Mouse (Mus musculus): ENCODE data around the gene Nckap5l. TPM values are rescaled to one million over a fixed set of nuclear protein-coding genes. Genes with fewer than 3 reads are reported as not detected.
"Not testable (repeated sequence)": the region's sequence is repeated elsewhere in the genome, so short reads cannot be mapped to it uniquely, and the experiment has no call there.

Nckap5l gene
- total RNA-seq, 2 experiments from 2014 or later: 5.0 to 7.5 TPM

DNA sequence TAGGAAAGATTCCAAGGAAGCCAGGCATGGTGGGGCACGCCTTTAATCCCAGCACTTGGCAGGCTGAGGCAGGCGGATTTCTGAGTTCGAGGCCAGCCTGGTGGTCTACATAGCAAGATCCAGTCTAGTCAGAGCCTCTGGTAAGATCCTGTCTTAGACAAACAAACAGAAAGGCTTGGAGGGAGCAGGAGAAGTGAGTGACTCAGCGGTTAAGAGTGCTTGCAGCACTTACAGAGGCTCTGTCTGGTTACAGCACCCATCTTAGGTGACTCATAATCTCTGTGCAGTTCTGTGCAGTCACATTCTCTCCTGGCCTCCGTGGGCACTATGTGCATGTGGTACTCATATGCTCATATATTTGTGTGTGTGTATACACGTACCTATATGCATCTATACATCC is 56.9 kb downstream of the Nckap5l start:
- ATAC-seq (replicated peaks; ENCODE audit: poor library complexity, severe bottlenecking): peak; percentile 29; the same call in 1 of the 2 replicates

GRCm38 (mm10) chr15:99399503-99400245 is 57.9 kb downstream of the Nckap5l start:
- ATAC-seq (replicated peaks; ENCODE audit: poor library complexity, severe bottlenecking): peak; percentile 53

GRCm38 (mm10) chr15:99397622-99398021 is 59.9 kb downstream of the Nckap5l start:
- ATAC-seq (replicated peaks; ENCODE audit: poor library complexity, severe bottlenecking): no peak

GRCm38 (mm10) chr15:99396875-99397274 is 60.7 kb downstream of the Nckap5l start:
- no peak for ATAC-seq (replicated peaks; ENCODE audit: poor library complexity, severe bottlenecking)

DNA sequence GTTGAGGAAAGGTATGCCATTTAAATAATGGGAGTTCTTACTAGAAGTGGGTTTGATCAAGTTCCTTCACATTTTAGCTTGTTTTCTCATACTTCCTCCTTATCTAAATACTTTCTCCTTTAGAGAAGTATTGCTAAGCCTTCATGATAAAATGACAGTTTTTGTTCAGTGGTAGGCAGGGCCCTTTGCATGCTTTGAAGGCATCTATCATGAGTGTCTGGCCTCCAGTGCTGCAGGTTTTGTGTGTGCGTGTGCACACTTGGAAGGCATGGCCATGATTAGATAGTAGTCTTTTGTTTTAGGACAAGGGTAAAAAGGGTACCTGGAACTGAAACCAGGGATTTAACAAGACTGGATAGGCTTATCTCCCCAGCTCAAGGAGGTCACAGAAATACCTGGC is 61.1 kb downstream of the Nckap5l start:
- no peak for ATAC-seq (replicated peaks; ENCODE audit: poor library complexity, severe bottlenecking)

DNA sequence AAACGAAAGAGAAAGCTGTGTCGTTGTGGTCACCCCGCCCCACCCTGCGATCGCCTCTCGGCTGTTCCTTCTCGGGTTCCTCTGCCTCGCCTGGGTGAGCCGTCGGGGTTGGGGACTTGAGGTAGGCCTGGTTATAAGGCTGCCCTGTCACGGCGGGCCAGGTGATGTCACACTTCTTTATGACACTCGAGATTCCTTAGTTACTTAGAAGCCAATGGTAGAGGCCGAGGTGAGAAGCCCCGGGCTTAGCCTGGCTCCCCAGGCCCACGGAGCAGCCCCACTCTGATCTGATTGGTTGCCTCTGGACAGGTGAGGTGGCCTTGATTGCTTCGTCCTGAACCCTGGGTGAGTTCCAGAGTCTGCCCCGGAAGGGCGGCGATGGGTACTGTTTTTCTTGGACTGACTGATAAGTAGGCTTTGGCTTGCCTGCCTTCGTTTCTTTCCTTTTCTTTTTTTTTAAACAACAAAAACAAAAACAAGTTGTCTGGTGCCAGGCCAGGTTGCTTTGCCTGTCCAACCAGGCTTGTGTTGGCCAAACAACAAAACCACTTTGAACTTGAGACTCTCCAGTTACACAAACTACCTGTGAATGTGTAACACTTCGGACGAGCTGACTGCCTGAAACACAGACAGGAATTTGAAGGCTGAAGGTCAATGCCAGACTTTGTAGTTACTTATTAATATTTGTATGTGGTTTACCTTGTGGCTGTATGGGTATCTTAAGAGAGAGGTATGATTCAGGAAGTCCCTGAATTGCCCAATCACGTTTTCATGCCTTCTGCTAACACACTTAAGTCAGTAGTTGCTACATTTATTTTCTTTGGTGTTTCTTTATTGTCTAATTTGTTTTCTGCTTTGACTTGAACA is 63.9 kb downstream of the Nckap5l start:
- peak; percentile 26 for ATAC-seq (replicated peaks; ENCODE audit: poor library complexity, severe bottlenecking)

- peak; percentile 76 for ATAC-seq (replicated peaks; ENCODE audit: poor library complexity, severe bottlenecking)
These were observed 64.8 kb downstream of the Nckap5l start, which contains the start of gene Tmbim6 for GRCm38 (mm10) chr15:99392486-99393385. Tmbim6 (plus strand) TSS chr15:99392882.

- no peak for ATAC-seq (replicated peaks; ENCODE audit: poor library complexity, severe bottlenecking)
These were observed 65.6 kb downstream of the Nckap5l start for GRCm38 (mm10) chr15:99391975-99392374.

- ATAC-seq (replicated peaks; ENCODE audit: poor library complexity, severe bottlenecking): no peak
These were observed 66.8 kb downstream of the Nckap5l start for GRCm38 (mm10) chr15:99390472-99391401.

GRCm38 (mm10) chr15:99387976-99388375 is 69.6 kb downstream of the Nckap5l start:
- peak; percentile 69 for ATAC-seq (replicated peaks; ENCODE audit: poor library complexity, severe bottlenecking)

- no peak for ATAC-seq (replicated peaks; ENCODE audit: poor library complexity, severe bottlenecking)
These were observed 70.8 kb downstream of the Nckap5l start for GRCm38 (mm10) chr15:99386796-99387195.

- ATAC-seq (replicated peaks; ENCODE audit: poor library complexity, severe bottlenecking): not testable (repeated sequence)
These were observed 71.4 kb downstream of the Nckap5l start for GRCm38 (mm10) chr15:99386110-99386509.

- ATAC-seq (replicated peaks; ENCODE audit: poor library complexity, severe bottlenecking): 0 out of 2 replicates have a peak, but pooled peaks have one; percentile 12
These were observed 73.5 kb downstream of the Nckap5l start for GRCm38 (mm10) chr15:99384071-99384470.

DNA sequence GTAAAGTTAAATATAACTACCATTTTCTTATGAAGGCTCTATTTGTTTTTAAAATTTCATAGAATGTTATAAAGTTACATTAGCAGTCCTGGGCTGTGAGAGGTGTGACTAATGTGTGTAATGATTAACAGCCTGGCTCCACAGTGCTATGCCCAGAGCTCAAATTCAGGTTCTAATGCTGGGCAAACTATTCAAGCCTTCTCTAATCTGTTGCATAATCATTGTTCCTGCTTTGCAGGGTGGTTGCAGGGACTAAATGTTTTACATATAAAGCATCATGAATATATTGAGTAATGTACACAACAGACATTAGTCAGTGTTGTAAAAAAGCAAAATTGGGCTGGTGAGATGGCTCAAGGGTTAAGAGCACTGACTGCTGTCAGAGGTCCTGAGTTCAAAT is 74.7 kb downstream of the Nckap5l start:
- peak; percentile 64 for ATAC-seq (replicated peaks; ENCODE audit: poor library complexity, severe bottlenecking)

DNA sequence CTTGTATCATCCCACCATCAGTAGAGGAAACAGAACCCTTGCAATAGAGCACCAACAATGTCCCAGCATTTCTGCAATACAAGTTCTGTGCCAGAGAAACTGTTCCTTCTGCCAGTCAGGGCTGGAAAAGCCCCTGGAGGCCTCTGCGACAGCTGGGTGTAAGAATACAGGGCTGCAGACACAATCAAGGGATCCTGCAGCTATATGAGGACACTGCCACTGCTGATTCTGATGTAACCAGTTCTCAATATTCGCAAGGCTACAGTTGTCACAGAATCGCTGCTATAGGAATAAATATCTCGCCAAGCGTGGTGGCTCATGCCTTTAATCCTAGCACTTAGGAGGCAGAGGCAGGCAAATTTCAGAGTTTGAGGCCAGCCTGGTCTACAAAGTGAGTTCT is 81.3 kb downstream of the Nckap5l start:
- no peak for ATAC-seq (replicated peaks; ENCODE audit: poor library complexity, severe bottlenecking)

- no peak for ATAC-seq (replicated peaks; ENCODE audit: poor library complexity, severe bottlenecking)
These were observed 82.0 kb downstream of the Nckap5l start for GRCm38 (mm10) chr15:99375581-99375980.

GRCm38 (mm10) chr15:99375036-99375435 is 82.5 kb downstream of the Nckap5l start:
- ATAC-seq (replicated peaks; ENCODE audit: poor library complexity, severe bottlenecking): no peak

DNA sequence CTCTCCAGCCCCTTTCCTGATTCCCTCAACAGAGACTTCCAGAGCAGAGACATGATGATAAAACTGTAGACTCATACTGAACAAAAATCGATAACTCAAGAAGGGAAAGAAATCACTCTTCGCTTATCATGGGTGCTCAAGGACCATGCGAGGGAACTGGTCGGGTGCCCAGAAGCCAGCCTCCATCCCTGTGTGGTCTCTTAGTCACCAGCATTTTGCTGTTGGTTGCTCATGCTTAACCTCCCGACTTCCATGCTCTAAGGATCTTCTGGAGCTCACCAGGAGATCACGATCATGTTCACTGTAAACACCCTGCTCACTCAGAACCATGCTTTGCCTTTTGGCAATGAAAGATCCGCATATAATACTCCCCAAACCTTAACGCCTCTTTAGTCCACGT is 84.8 kb downstream of the Nckap5l start:
- no peak for ATAC-seq (replicated peaks; ENCODE audit: poor library complexity, severe bottlenecking)

Data from granulocyte monocyte progenitor cell, adult 5-6 weeks (primary cell).